Mouse (Mus musculus) adrenal gland, postnatal 36 days (tissue): ENCODE data around the gene Stau1. TPM values are rescaled to one million over a fixed set of nuclear protein-coding genes. Genes with fewer than 3 reads are reported as not detected.
"Not testable (repeated sequence)": the region's sequence is repeated elsewhere in the genome, so short reads cannot be mapped to it uniquely, and the experiment has no call there.

Experiments used
- DNase-seq, 2 experiments: peaks; one replicate each; pipeline ENCODE4 v3.0.0; 2021; ENCODE audit warnings: mixed read lengths in 1 of 2
- long read RNA-seq, 2 experiments: library from polyadenylated mRNA; stranded (forward); transcript quantifications; one replicate each; pipeline ENCODE4 v2.0.0; 2021; ENCODE audit warnings: borderline sequencing depth in 2 of 2
- total RNA-seq, 2 experiments: library from RNA; stranded (reverse); gene quantifications; 2 replicates each; pipeline ENCODE4 v1.2.3; 2021

The Stau1 gene
- 10 to 100 TPM; 69.7 to 75.8 TPM for total RNA-seq
- long read RNA-seq, experiment 1, transcript Stau1-202 (12 exons, 3,569 nt), result minor isoform, 9 of 47 reads
- long read RNA-seq, experiment 1, transcript Stau1-209 (4 exons, 774 nt), result major isoform, 16 of 47 reads
- long read RNA-seq, experiment 1, partial matches to known transcripts, result 5 of 47 reads
- long read RNA-seq, experiment 1, other reads (novel, unspliced or antisense), result 15 of 47 reads
- long read RNA-seq, experiment 2, transcript Stau1-209 (4 exons, 774 nt), result minor isoform, 6 of 23 reads
- long read RNA-seq, experiment 2, transcript Stau1-202 (12 exons, 3,569 nt), result major isoform, 10 of 23 reads
- long read RNA-seq, experiment 2, partial matches to known transcripts, result 1 of 23 reads
- long read RNA-seq, experiment 2, other reads (novel, unspliced or antisense), result 3 of 23 reads

DNA sequence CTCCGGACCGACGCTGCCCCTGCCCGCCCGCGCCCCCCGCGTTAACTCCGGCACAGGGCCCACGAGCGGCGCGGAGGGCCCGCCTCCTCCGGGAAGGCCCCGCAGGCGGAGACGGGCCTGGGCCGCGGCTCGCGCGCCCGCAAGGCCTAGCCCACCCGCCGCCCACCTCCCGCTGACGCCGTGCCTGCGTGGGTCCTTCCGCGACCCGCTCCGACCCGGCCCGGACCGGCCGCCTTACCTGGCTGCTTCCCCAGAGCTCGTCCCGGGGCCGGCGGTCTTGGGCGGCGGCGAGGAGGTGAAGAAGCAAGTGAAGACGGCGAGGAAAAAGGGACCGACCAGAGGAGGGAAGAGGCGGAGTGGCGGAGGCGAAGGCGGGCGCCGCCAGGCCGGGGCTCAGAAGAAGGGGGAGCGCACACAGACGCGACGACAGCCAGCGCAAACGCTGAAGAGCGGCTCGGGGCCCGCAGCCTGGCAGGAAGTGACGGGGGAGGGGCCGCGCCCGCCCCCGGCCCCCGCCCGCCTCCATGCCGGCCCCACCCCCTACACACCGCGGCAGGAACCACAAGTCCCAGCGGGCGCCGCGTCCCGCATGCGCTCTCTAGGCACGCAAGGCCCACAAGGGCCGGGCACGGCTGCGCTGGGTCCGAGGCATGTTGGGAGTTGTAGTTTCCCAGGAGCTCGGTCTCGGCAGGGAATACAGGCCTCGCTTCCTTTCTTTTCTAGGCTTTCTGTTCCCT is at the start of gene Stau1:
Stau1 (minus strand) TSS at position 504 of the 737 bp plus-strand sequence.
- DNase-seq, result peak; percentile 97

DNA sequence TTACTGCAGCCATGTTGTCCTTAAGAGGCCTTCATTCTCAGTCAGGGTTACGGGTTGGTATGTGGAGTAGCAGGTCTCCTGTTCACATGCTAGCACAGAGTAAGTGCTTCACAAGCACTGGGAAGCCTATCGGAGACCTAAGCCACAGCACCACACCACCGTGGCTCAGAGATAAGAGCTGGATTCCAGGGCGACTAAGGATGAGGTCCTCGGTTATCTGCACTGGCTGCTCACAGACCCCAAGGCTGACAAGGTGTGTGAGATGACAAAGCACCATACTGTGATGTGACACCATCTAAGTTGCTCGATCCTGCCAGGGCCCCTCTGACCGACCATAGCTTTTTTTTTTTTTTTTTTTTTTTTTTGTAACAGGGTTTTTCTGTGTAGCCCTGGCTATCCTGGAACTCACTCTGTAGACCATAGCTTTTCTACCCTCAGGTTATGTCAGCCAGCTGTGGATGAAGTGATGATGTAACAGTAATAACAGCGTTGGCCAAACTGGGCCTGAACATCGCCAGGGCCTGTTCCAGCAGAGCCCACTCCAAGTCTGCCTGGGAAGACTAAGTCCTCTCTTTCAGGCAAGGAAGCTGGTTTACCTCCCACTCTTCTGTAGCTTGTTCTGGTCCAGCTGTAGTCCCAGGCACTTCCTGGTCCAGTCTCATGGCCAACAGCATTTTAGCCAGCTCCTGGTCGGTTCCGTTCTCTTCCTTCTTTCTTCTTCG is 47.5 kb upstream of the Stau1 start:
- DNase-seq, result no peak

- DNase-seq, result peak; percentile 40 to 43
These were observed 43.3 kb upstream of the Stau1 start for GRCm38 (mm10) chr2:167039386-167039785.

- no peak for DNase-seq
These were observed 42.6 kb upstream of the Stau1 start for GRCm38 (mm10) chr2:167038716-167039115.

DNA sequence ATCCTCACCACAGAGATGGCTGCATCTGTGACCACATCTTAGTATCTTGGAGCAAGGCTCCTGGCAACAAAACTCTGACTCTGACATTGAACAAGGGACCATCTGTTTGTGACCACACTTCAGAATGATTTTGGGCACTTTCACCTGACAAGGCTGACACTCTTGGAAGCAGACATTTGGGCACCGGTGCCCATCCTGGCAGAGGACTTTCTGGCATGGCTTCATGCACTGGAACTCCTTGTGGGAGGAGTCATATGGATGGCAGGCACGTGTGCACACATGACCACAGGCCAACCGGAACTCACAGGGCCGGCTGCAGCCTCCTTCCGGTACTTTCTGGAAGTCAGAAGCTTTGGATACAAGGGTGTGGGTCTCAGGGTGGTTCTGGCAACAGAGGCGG is 42.2 kb upstream of the Stau1 start:
- no peak for DNase-seq

DNA sequence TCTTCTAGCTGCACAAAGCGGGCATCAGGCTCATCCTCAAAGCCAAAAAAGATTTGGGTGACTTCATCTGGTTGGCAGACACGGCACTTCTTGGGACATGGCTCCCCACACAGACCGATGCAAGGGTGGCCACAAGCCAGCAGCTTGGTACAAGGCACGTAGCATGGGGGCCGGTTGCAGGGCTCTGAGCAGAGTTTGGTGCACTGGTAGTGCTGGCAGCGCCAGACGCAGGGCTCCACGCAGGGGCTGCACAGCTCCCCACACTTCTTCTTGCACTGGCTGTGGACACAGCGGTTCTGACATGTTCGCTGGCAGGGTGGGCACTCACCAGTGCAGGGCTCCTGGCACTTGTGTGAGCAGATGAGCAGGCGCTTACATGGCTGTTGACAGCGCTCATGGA is 41.6 kb upstream of the Stau1 start:
- no peak for DNase-seq

- no peak for DNase-seq
These were observed 34.4 kb upstream of the Stau1 start for GRCm38 (mm10) chr2:167030507-167030906.

GRCm38 (mm10) chr2:167028553-167028952 is 32.5 kb upstream of the Stau1 start:
- DNase-seq, result peak; percentile 64 to 67

DNA sequence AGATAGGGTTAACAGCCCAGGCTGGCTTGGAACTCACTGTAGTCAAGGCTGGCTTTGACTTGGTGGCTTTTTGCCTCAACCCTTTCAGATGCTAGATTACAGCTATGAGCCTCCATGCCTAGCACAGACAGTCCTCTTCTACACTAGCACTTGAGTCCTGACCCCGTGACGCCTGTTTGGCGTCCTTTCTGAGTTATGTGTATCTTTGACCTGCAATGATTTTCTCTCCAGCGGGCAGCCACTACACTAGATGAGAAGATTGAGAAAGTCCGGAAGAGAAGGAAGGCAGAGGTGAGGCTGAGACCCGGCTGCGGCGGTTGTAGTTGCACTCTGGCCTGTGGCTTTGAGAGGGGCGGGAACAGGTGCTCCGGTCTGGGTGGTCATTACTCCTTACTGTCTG is 23.3 kb upstream of the Stau1 start:
- DNase-seq, result no peak

- no peak for DNase-seq
These were observed 19.3 kb upstream of the Stau1 start for GRCm38 (mm10) chr2:167015382-167015718.

DNA sequence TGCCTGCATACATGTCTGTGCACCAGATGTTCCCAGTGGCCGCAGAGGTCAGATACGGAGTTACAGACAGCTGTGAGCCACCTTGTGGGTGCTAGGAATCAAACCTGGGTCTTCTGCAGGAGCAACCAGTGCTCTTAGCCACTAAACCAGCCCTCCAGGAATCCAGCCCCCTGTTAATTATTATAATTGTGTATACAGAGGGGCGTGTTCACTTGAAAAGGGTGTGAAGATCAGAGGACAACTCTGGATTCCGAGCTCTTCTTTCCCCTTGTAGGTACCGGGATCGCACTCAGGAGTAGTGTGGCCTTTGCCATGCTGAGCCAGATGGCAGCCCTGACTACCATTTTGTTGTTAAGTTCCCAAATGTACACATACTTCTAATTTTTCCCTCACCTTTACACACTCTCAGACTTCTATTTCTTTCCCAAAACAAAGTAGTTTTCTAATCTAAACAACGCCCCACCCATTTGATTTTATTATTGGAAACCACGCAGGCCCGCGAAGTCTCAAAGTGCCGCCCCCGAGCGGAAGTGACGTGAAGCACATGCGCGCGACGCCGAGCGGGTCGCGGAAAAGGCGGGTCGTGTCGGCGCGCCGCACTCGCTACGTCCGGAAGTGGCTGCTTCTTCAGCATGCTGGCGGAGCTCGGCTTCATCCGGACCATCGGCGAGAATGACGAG is 18.7 kb upstream of the Stau1 start, which contains the start of gene Ddx27:
Ddx27 (plus strand) TSS at position 492 of the 680 bp plus-strand sequence.
- peak; percentile 94 to 95 for DNase-seq

DNA sequence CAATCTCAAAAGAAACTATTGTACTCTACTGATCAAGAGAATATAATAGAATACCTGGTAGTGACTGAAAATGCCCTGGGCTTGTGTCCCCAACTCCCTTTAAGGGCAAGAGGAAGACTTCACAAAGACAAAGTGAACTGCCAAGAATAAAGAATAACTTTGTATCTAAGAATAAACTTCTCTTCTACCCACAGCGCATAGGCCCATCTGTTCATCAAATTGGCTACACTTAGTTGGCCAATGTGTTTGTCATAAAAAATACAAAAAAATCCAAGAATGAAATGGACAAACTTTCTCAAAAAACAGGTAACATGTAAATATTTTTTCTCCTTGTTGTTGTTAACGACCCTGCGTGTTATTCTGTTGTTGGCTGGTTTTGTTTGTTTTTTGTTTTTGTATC is 14.4 kb upstream of the Stau1 start:
- no peak for DNase-seq

- DNase-seq, result no peak
These were observed 13.4 kb upstream of the Stau1 start for GRCm38 (mm10) chr2:167009483-167009882.

GRCm38 (mm10) chr2:167007565-167007964 is 11.5 kb upstream of the Stau1 start:
- DNase-seq, result not testable (repeated sequence)

- no peak for DNase-seq
These were observed 10.9 kb upstream of the Stau1 start for GRCm38 (mm10) chr2:167007001-167007491.

GRCm38 (mm10) chr2:167006355-167006754 is 10.3 kb upstream of the Stau1 start:
- no peak for DNase-seq

DNA sequence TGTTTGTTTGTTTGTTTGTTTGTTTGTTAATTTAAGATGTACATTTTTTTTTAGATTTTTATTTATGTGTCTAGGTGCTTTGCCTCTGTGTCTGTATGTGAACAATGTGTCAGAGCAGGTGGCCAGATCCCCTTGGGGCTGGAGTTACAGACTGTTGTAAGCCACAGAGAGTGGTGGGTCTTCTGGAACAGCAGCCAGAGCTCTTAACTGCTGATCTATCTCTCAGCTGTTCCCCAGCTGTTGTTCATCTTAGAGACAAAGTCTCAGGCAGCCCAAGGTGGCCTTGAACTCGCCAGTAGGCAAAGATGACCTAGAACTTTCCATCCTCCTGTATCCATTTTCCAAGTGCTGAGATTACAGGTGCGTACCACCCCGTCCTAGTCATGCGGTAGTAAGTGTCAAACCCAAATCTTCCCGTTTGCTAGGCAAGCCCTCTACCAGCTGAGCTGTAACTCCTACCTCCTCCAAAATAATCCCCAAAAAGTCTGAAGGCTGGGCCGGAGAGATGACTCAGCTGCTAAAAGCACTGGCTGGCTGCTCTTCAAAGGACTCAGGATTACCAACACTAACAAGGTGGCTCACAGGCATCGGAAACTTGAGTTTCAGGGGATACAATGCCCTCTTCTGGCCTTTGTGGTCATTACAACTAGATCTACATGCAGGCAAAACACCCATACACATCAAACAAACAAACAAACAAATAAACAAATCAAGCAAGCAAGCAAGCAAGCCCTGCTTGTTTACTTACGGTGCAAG is 8.2 kb upstream of the Stau1 start:
- DNase-seq, result peak; percentile 72 to 80

DNA sequence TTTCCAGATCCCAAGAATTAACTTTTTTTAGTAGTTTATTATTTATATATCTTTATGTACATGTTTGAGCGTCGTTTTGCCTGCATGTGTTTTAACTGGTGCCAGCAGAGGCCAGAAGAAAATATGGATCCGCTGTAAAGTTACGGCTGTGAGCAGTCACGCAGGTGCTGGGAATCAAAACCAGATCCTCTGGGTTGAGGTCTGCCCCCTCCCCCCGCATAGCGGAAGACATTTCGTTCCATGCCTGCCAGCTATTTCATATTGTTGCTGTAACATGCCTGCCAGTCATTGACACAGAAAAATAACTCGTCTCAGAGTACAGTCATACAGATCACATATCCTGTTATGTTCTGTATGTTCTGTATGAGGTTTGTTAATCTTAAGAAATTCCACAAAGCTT is 5.4 kb upstream of the Stau1 start:
- no peak for DNase-seq

GRCm38 (mm10) chr2:166996533-166996894 is 415 bp upstream of the Stau1 start:
- no peak for DNase-seq

- DNase-seq, result peak; percentile 39 to 44
These were observed 891 bp downstream of the Stau1 start for GRCm38 (mm10) chr2:166995021-166995795.
